Mouse (Mus musculus) Patski (cell line): ENCODE results near the gene Lifr. TPM values are rescaled to one million over a fixed set of nuclear protein-coding genes. Genes with fewer than 3 reads are reported as not detected.

ENCODE experiments used
- ATAC-seq: fragments of 100-300 bp; one replicate; pipeline ENCODE4 v1.8.0; 2021
- CTCF ChIA-PET: fragments of 350-600 bp; sonication (Branson Sonifier 250); formaldehyde crosslinking; loops from one replicate; lab custom pipeline; 2022; ENCODE audit warnings: inconsistent platforms; lab: Charles Lee
- POLR2A ChIA-PET: fragments of 350-600 bp; sonication (Branson Sonifier 250); formaldehyde crosslinking; loops from one replicate; lab custom pipeline; 2022; ENCODE audit warnings: antibody characterized with exemption, inconsistent platforms; lab: Charles Lee
- DNase-seq: peaks from one replicate; pipeline ENCODE4 v3.0.0-alpha.2; 2011; ENCODE audit warnings: low read depth, low spot score
- H3K27me3 ChIP-seq: fragments of 371-371 bp; one replicate; pipeline ENCODE4 v1.5.1; 2021
- CTCF ChIP-seq: fragments of 100-300 bp; IDR thresholded peaks from one replicate; pipeline ENCODE4 v1.5.1; 2021
- in situ Hi-C: fragments of 300-500 bp; cut with MboI; formaldehyde crosslinking; loops from 3 replicates; pipeline ENCODE4 v1.11.1; 2018; ENCODE audit warnings: low pct_unique_long_range_greater_than_20kb, mixed read lengths
- polyA plus RNA-seq: library from polyadenylated mRNA; unstranded; gene quantifications from one replicate; pipeline ENCODE4 v1.2.3, GENCODE M21; 2021

The Lifr gene
- polyA plus RNA-seq, 1 experiment from 2014 or later: 47.1 TPM

GRCm38 (mm10) chr15:7136912-7137311, 46.5 kb downstream of the Lifr start:
- DNase-seq (no peak), ATAC-seq (no peak)
- in situ Hi-C loops: no loop called here
- no peaks in the 10 kb centered on the region for H3K27me3 ChIP-seq
- TF ChIP-seq CTCF: no peak
- ChIA-PET POLR2A (no interaction called here), CTCF (no interaction called here)

DNA sequence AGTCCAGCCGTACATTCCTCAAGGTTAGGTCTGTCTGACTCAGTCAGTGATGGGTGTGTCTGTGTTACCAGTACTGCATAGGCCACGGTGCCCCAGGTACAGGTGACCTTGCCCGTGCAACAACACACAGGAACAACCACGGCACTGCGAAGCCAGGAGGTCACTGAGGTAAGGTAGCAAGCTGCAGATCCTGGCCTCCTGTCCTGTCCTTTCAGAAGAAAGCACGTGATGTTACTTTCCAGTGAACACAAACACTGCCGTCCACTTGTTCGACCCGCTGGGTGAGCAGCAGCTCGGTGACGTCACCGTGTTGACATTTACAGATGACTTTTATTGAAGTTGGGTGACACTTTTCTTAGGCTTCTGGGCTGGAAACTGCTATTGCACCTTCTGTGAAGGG, 47.2 kb downstream of the Lifr start:
- ChIA-PET POLR2A (no interaction called here), CTCF (interaction anchor here (1.1 kb wide), 1 partner anchor 9 kb away, joined by 3 read pairs; no protein-coding TSS in a partner anchor)
- no peak for ATAC-seq
- no peak for TF ChIP-seq CTCF
- no peaks in the 10 kb centered on the region for H3K27me3 ChIP-seq
- in situ Hi-C loops: no loop called here
- no peak for DNase-seq

GRCm38 (mm10) chr15:7138471-7138870, 48.1 kb downstream of the Lifr start:
- POLR2A ChIA-PET: no interaction called here
- H3K27me3 ChIP-seq: no peaks in the 10 kb centered on the region
- TF ChIP-seq CTCF: no peak
- DNase-seq (no peak), ATAC-seq (no peak)
- CTCF ChIA-PET: interaction anchor here (1.1 kb wide), 1 partner anchor 8 kb away, joined by 3 read pairs; no protein-coding TSS in a partner anchor
- in situ Hi-C loops: no loop called here

- no peaks in the 10 kb centered on the region for H3K27me3 ChIP-seq
- no peak for ATAC-seq
- no peak for TF ChIP-seq CTCF
- POLR2A ChIA-PET: interaction anchor here (1.2 kb wide), 1 partner anchor 13 kb away, joined by 3 read pairs; no protein-coding TSS in a partner anchor
- in situ Hi-C loops: no loop called here
- CTCF ChIA-PET: interaction anchor here (0.7 to 1.8 kb wide), 2 partner anchors 10 to 14 kb away, joined by 3 to 5 read pairs; no protein-coding TSS in a partner anchor
- no peak for DNase-seq
Measured at GRCm38 (mm10) chr15:7140322-7140721, 49.9 kb downstream of the Lifr start.

- H3K27me3 ChIP-seq: no peaks in the 10 kb centered on the region
- POLR2A ChIA-PET: no interaction called here
- DNase-seq (no peak), ATAC-seq (no peak)
- CTCF ChIA-PET: interaction anchor here (1.8 kb wide), 1 partner anchor 11 kb away, joined by 5 read pairs; no protein-coding TSS in a partner anchor
- in situ Hi-C loops: no loop called here
- no peak for TF ChIP-seq CTCF
Measured at GRCm38 (mm10) chr15:7141246-7141645, 50.8 kb downstream of the Lifr start.

- ATAC-seq: no peak
- in situ Hi-C loops: no loop called here
Measured at GRCm38 (mm10) chr15:7143689-7144170, 53.3 kb downstream of the Lifr start.

GRCm38 (mm10) chr15:7144542-7144941, 54.1 kb downstream of the Lifr start:
- no peaks in the 10 kb centered on the region for H3K27me3 ChIP-seq
- ChIA-PET POLR2A (no interaction called here), CTCF (interaction anchor here (1.4 kb wide), 1 partner anchor 82 kb away, joined by 5 read pairs; no protein-coding TSS in a partner anchor)
- no peak for DNase-seq
- no peak for ATAC-seq
- in situ Hi-C loops: no loop called here
- no peak for TF ChIP-seq CTCF

More at GRCm38 (mm10) chr15:7143689-7144170, 53.3 kb downstream of the Lifr start:
- no peak for DNase-seq
- ChIA-PET CTCF (no interaction called here), POLR2A (no interaction called here)
- no peaks in the 10 kb centered on the region for H3K27me3 ChIP-seq
- no peak for TF ChIP-seq CTCF

GRCm38 (mm10) chr15:7144942-7145341, 54.5 kb downstream of the Lifr start:
- TF ChIP-seq CTCF: no peak
- no peaks in the 10 kb centered on the region for H3K27me3 ChIP-seq
- POLR2A ChIA-PET: no interaction called here
- CTCF ChIA-PET: interaction anchor here (1.4 kb wide), 1 partner anchor 81 kb away, joined by 5 read pairs; no protein-coding TSS in a partner anchor
- ATAC-seq: no peak
- no peak for DNase-seq
- in situ Hi-C loops: no loop called here

DNA sequence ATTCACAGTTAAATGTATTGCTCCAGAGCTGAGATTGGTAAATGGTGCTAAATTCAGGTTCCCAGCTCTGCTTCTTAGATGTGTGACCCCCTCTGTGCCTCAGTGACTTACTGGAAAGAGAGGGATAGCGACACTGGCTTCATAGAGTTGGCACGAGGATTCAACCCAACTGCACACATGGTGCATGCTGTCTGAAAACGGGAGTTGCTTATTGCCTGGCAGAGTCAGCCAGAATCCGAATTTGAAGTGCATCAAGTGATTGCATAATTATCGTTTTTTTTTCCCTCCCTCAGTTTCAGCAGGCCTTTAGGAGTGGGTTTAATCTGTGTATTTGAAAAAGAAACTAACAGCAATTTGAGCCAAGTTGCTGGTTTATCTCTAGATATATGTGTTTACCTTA, 55.1 kb downstream of the Lifr start:
- no peak for TF ChIP-seq CTCF
- no peak for DNase-seq
- ATAC-seq: no peak

DNA sequence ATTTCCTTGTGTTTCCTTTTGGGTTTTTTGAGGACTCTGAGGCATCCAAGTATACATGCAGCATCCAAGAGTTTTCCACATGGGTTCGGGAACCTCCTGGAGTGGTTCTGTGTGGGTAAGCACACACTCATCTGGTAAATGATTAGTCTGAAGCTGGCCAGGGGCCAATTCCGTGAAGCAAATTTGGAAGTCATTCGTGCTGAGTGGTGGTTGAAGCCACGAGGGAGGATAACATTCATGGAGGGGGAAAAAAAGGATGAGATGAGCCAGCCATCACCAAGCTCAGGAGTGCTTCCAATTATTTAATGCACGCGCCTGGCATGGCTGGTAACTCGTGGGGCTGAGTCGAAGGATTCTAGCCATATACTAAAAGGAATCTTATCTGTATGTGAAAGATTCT, 56.1 kb downstream of the Lifr start:
- H3K27me3 ChIP-seq: no peaks in the 10 kb centered on the region
- DNase-seq (peak; percentile 80), ATAC-seq (peak; percentile 49)
- ChIA-PET CTCF (interaction anchor here (0.7 to 1.0 kb wide), 2 partner anchors 8 to 14 kb away, joined by 3 read pairs; no protein-coding TSS in a partner anchor), POLR2A (interaction anchor here (1.9 kb wide), 1 partner anchor 17 kb away, joined by 4 read pairs; no protein-coding TSS in a partner anchor)
- in situ Hi-C loops: no loop called here
- no peak for TF ChIP-seq CTCF

More for the DNA sequence above, 55.1 kb downstream of the Lifr start:
- ChIA-PET CTCF (interaction anchor here (1.4 kb wide), 1 partner anchor 81 kb away, joined by 5 read pairs; no protein-coding TSS in a partner anchor), POLR2A (interaction anchor here (0.6 kb wide), 1 partner anchor 150 kb away, joined by 5 read pairs; no protein-coding TSS in a partner anchor)
- H3K27me3 ChIP-seq: no peaks in the 10 kb centered on the region
- in situ Hi-C loops: no loop called here

DNA sequence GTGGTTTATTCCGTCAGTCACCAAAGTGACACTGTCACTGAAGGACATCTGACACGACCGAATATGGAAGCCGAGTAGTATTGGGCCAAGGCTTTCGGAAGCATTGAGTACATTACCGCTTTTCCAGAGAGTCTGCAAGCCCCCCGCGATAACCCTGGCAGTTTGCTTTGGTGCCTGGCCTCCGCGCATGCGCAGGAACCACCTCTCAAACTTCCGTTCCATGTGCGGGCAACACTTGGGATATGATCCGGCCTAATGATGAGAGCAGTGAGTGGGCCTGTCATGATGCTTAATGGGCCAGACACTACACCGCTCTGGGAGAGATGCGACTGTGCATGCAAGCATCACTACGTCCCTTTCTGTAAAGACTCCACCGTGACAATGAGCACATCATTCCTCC, 59.4 kb downstream of the Lifr start:
- no peak for TF ChIP-seq CTCF
- no peaks in the 10 kb centered on the region for H3K27me3 ChIP-seq
- POLR2A ChIA-PET: no interaction called here
- ATAC-seq (no peak), DNase-seq (no peak)
- CTCF ChIA-PET: no interaction called here
- in situ Hi-C loops: no loop called here
